ENCODE assay signal across 9 mouse cellular contexts in the genomic region with DNA sequence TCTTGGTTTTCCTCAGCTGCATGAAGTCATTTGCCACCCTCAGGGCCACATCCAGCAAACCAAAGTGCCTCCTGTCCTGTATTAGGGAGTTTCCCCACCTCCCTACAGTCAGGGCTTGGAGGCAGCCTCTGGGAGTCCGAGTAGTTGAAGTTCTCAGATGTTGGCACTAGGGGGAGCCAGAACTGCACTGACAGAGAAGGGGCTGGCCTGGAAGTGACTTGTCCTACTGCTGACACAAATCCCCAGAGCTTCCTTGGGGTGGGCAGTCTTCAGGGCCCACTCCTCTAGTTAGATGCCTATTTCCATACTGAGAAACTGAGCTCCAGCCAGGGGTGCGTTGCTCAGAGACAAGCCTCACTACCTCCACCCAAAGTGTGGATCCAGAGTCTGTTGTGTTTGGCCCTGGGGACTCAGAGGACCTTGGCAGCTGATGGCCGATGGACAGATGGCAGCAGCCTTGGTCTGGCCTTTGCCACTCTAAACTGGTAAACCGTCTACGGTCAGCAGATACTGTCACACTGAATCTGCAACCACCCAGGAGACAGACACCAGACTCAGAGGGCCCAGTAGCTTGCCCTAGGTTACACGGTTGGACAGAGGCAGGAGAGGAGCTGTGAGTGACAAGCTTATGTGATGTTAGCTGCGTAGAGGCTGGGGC. TPM values are rescaled to one million over a fixed set of nuclear protein-coding genes. Genes with fewer than 3 reads are reported as not detected.
DNase-seq lines count a peak whose midpoint lies in the region; ATAC-seq and TF ChIP-seq lines count a peak whose summit lies in the region.
"Had no signal": no experiment of that assay in that cellular context is flagged by ENCODE, and none has a peak within 500 bp of the region (broad histone marks: within the 10 kb centered on the region; RNA-seq: fewer than 3 reads in every experiment).

No protein-coding gene starts in this region.

- DNase-seq in neural tube, embryonic 11.5 days (ENCODE audit: low spot score): peak; percentile 77
- DNase-seq in testis, postnatal 14 days (ENCODE audit: low spot score): peak; percentile 62

- 0 out of 2 replicates have a peak overlapping the region, but pooled peaks have one; percentile 78 for H3K4me3 ChIP-seq in E14TG2a.4 (replicated peaks; ENCODE audit: low read length)
- no peak overlapping the region for H3K4me3 ChIP-seq in bone marrow, adult 2 months (replicated peaks; ENCODE audit: control insufficient read depth, low read depth, low read length)
- H3K4me3 ChIP-seq in embryonic fibroblast, embryonic 13.5 days (ENCODE audit: insufficient read depth, low read length): peak overlapping the region; percentile 41
- no peak overlapping the region for H3K4me3 ChIP-seq in heart, embryonic 13.5 days
- no peak overlapping the region for H3K4me3 ChIP-seq in kidney, embryonic 16.5 days (ENCODE audit: low read length)
- H3K4me3 ChIP-seq in liver, embryonic 12.5 days: no peak overlapping the region
- no peak overlapping the region for H3K4me3 ChIP-seq in neural tube, embryonic 11.5 days (ENCODE audit: low read depth, low read length)

- ATAC-seq in heart, embryonic 13.5 days (ENCODE audit: extremely low read depth, insufficient number of reproducible peaks, low FRiP score, low TSS enrichment): no peak
- peak; percentile 46; the same call in 1 of the 2 replicates for ATAC-seq in kidney, embryonic 16.5 days (ENCODE audit: low FRiP score, low TSS enrichment)
- peak; percentile 51; the same call in 1 of the 2 replicates for ATAC-seq in liver, embryonic 12.5 days
- no peak for ATAC-seq in neural tube, embryonic 11.5 days (ENCODE audit: insufficient read depth, low FRiP score, low TSS enrichment)

- H3K9me3 ChIP-seq in E14TG2a.4 (ENCODE audit: low read length): no peaks in the 10 kb centered on the region
- no peaks in the 10 kb centered on the region for H3K9me3 ChIP-seq in heart, embryonic 13.5 days
- no peaks in the 10 kb centered on the region for H3K9me3 ChIP-seq in kidney, embryonic 16.5 days (ENCODE audit: low read length)
- no peaks in the 10 kb centered on the region for H3K9me3 ChIP-seq in liver, embryonic 12.5 days (replicated peaks)
- H3K9me3 ChIP-seq in neural tube, embryonic 11.5 days (ENCODE audit: control insufficient read depth, low read length): no peaks in the 10 kb centered on the region

- no peak overlapping the region for H3K27ac ChIP-seq in bone marrow, adult 2 months (ENCODE audit: control insufficient read depth, insufficient read depth, low read depth, low read length, poor library complexity)
- H3K27ac ChIP-seq in embryonic fibroblast, embryonic 13.5 days (ENCODE audit: insufficient read depth, low read length): no peak overlapping the region
- peak overlapping the region; percentile 46 for H3K27ac ChIP-seq in heart, embryonic 13.5 days (replicated peaks)
- H3K27ac ChIP-seq in kidney, embryonic 16.5 days (ENCODE audit: low read length): no peak overlapping the region
- no peak overlapping the region for H3K27ac ChIP-seq in liver, embryonic 12.5 days
- H3K27ac ChIP-seq in neural tube, embryonic 11.5 days (ENCODE audit: low read depth, low read length): no peak overlapping the region

- H3K36me3 ChIP-seq in E14TG2a.4 (ENCODE audit: insufficient read depth, low read length): peaks cover 55% of the 10 kb centered on the region
- H3K36me3 ChIP-seq in heart, embryonic 13.5 days: peaks cover 53% of the 10 kb centered on the region
- no peaks in the 10 kb centered on the region for H3K36me3 ChIP-seq in kidney, embryonic 16.5 days (ENCODE audit: insufficient read depth, low read length)
- no peaks in the 10 kb centered on the region for H3K36me3 ChIP-seq in liver, embryonic 12.5 days
- H3K36me3 ChIP-seq in neural tube, embryonic 11.5 days (ENCODE audit: control insufficient read depth, insufficient read depth, low read length): no peaks in the 10 kb centered on the region

- H3K4me1 ChIP-seq in E14TG2a.4 (replicated peaks; ENCODE audit: low read depth, low read length): peaks cover 71% of the 10 kb centered on the region
- H3K4me1 ChIP-seq in bone marrow, adult 2 months (ENCODE audit: control insufficient read depth, insufficient read depth, low read length): no peaks in the 10 kb centered on the region
- peaks cover 4% of the 10 kb centered on the region; the same call in 1 of the 2 replicates for H3K4me1 ChIP-seq in embryonic fibroblast, embryonic 13.5 days (ENCODE audit: control insufficient read depth, insufficient read depth, low read length)
- H3K4me1 ChIP-seq in heart, embryonic 13.5 days: peaks cover 55% of the 10 kb centered on the region
- peaks cover 40% of the 10 kb centered on the region for H3K4me1 ChIP-seq in kidney, embryonic 16.5 days (ENCODE audit: insufficient read depth, low read length)
- H3K4me1 ChIP-seq in liver, embryonic 12.5 days: peaks cover 21% of the 10 kb centered on the region
- H3K4me1 ChIP-seq in neural tube, embryonic 11.5 days (ENCODE audit: control insufficient read depth, insufficient read depth, low read length): peaks cover 17% of the 10 kb centered on the region

- peak overlapping the region; percentile 38; the same call in 1 of the 2 replicates for H3K9ac ChIP-seq in heart, embryonic 13.5 days
- 0 out of 2 replicates have a peak overlapping the region, but pooled peaks have one; percentile 25 for H3K9ac ChIP-seq in kidney, embryonic 16.5 days (replicated peaks; ENCODE audit: low read length)
- no peak overlapping the region for H3K9ac ChIP-seq in liver, embryonic 12.5 days
- H3K9ac ChIP-seq in neural tube, embryonic 11.5 days (ENCODE audit: low read length): no peak overlapping the region

- TF ChIP-seq POLR2A in bone marrow, adult 2 months (IDR thresholded peaks at IDR 0.05; ENCODE audit: borderline replicate concordance, control insufficient read depth, low read depth, low read length): no peak
- TF ChIP-seq POLR2A in embryonic fibroblast, embryonic 13.5 days (IDR thresholded peaks at IDR 0.05; ENCODE audit: low read depth, low read length): no peak

- TF ChIP-seq CTCF in E14TG2a.4 (conservative IDR thresholded peaks at IDR 0.05; ENCODE audit: low read length): peak; percentile 79
- TF ChIP-seq CTCF in bone marrow, adult 2 months (IDR thresholded peaks at IDR 0.05; ENCODE audit: control insufficient read depth, insufficient read depth, low read length): peak; percentile 93
- TF ChIP-seq CTCF in embryonic fibroblast, embryonic 13.5 days (IDR thresholded peaks at IDR 0.05; ENCODE audit: borderline replicate concordance, insufficient read depth, low read length): peak; percentile 66; the same call in 1 of the 2 replicates

- WGBS in bone marrow, adult 2 months: 47% methylated on average over 7 of the region's 7 CpGs
- 37% methylated on average over 7 of the region's 7 CpGs for WGBS in heart, embryonic 13.5 days
- WGBS in kidney, embryonic 16.5 days: 52% methylated on average over 7 of the region's 7 CpGs
- WGBS in liver, embryonic 12.5 days (ENCODE audit: insufficient replicate concordance): 39% methylated on average over 7 of the region's 7 CpGs
- 58% methylated on average over 7 of the region's 7 CpGs for WGBS in neural tube, embryonic 11.5 days

- no peaks in the 10 kb centered on the region for H3K27me3 ChIP-seq in E14TG2a.4 (ENCODE audit: insufficient read depth, low read length)
- H3K27me3 ChIP-seq in heart, embryonic 13.5 days (replicated peaks): no peaks in the 10 kb centered on the region
- no peaks in the 10 kb centered on the region for H3K27me3 ChIP-seq in kidney, embryonic 16.5 days (ENCODE audit: insufficient read depth, low read length)
- H3K27me3 ChIP-seq in liver, embryonic 12.5 days (replicated peaks): no peaks in the 10 kb centered on the region
- H3K27me3 ChIP-seq in neural tube, embryonic 11.5 days (ENCODE audit: control insufficient read depth, insufficient read depth, low read length): no peaks in the 10 kb centered on the region

- no peak overlapping the region for H3K4me2 ChIP-seq in heart, embryonic 13.5 days
- H3K4me2 ChIP-seq in kidney, embryonic 16.5 days (replicated peaks; ENCODE audit: low read depth, low read length): no peak overlapping the region
- H3K4me2 ChIP-seq in liver, embryonic 12.5 days: no peak overlapping the region
- H3K4me2 ChIP-seq in neural tube, embryonic 11.5 days (ENCODE audit: low read depth): no peak overlapping the region

RNA-seq across cellular contexts. Expression of gene Ak1, which starts 10.3 kb away (rescaled TPM):
- polyA plus RNA-seq in bone marrow, adult 2 months (2011; ENCODE audit: insufficient read depth, insufficient read length, low replicate concordance, missing spikeins): 4.0 and 9.1 TPM in 2 replicates
- 157 and 266 TPM in 2 replicates for polyA plus RNA-seq in embryonic fibroblast, embryonic 13.5 days (2011; ENCODE audit: insufficient read length, low read depth, missing spikeins)
- polyA plus RNA-seq in heart, embryonic 13.5 days (2015; fragmentation: Nextera tagmentation; extraction: Ambion mirVana): 302 and 318 TPM in 2 replicates
- polyA plus RNA-seq in kidney, embryonic 16.5 days (2015; fragmentation: Nextera tagmentation; extraction: Ambion mirVana): 35.7 and 39.1 TPM in 2 replicates
- 2.6 TPM in 2 replicates for polyA plus RNA-seq in liver, embryonic 12.5 days (2016; fragmentation: Nextera tagmentation; extraction: Ambion mirVana)
- 33.0 and 33.8 TPM in 2 replicates for polyA plus RNA-seq in neural tube, embryonic 11.5 days (2014; fragmentation: Nextera tagmentation; extraction: Ambion mirVana)

RNA-seq across cellular contexts. Expression of gene Eng, which starts 14.5 kb away (rescaled TPM):
- polyA plus RNA-seq in bone marrow, adult 2 months (2011; ENCODE audit: insufficient read depth, insufficient read length, low replicate concordance, missing spikeins): 8.4 and 11.3 TPM in 2 replicates
- polyA plus RNA-seq in embryonic fibroblast, embryonic 13.5 days (2011; ENCODE audit: insufficient read length, low read depth, missing spikeins): 15.1 and 17.1 TPM in 2 replicates
- 148 and 155 TPM in 2 replicates for polyA plus RNA-seq in heart, embryonic 13.5 days (2015; fragmentation: Nextera tagmentation; extraction: Ambion mirVana)
- 93.6 and 98.7 TPM in 2 replicates for polyA plus RNA-seq in kidney, embryonic 16.5 days (2015; fragmentation: Nextera tagmentation; extraction: Ambion mirVana)
- 32.4 and 35.4 TPM in 2 replicates for polyA plus RNA-seq in liver, embryonic 12.5 days (2016; fragmentation: Nextera tagmentation; extraction: Ambion mirVana)
- 24.5 and 26.8 TPM in 2 replicates for polyA plus RNA-seq in neural tube, embryonic 11.5 days (2014; fragmentation: Nextera tagmentation; extraction: Ambion mirVana)

RNA-seq across cellular contexts. Expression of gene St6galnac6, which starts 32.4 kb away (rescaled TPM):
- 13.3 and 25.7 TPM in 2 replicates for polyA plus RNA-seq in bone marrow, adult 2 months (2011; ENCODE audit: insufficient read depth, insufficient read length, low replicate concordance, missing spikeins)
- polyA plus RNA-seq in embryonic fibroblast, embryonic 13.5 days (2011; ENCODE audit: insufficient read length, low read depth, missing spikeins): 33.3 and 39.3 TPM in 2 replicates
- 24.8 and 29.1 TPM in 2 replicates for polyA plus RNA-seq in heart, embryonic 13.5 days (2015; fragmentation: Nextera tagmentation; extraction: Ambion mirVana)
- polyA plus RNA-seq in kidney, embryonic 16.5 days (2015; fragmentation: Nextera tagmentation; extraction: Ambion mirVana): 18.5 and 18.6 TPM in 2 replicates
- 14.5 and 15.4 TPM in 2 replicates for polyA plus RNA-seq in liver, embryonic 12.5 days (2016; fragmentation: Nextera tagmentation; extraction: Ambion mirVana)
- polyA plus RNA-seq in neural tube, embryonic 11.5 days (2014; fragmentation: Nextera tagmentation; extraction: Ambion mirVana): 4.8 and 5.1 TPM in 2 replicates

RNA-seq across cellular contexts. Expression of gene St6galnac4, which starts 45.0 kb away (rescaled TPM):
- 8.6 and 18.7 TPM in 2 replicates for polyA plus RNA-seq in bone marrow, adult 2 months (2011; ENCODE audit: insufficient read depth, insufficient read length, low replicate concordance, missing spikeins)
- polyA plus RNA-seq in embryonic fibroblast, embryonic 13.5 days (2011; ENCODE audit: insufficient read length, low read depth, missing spikeins): 20.4 and 21.5 TPM in 2 replicates
- polyA plus RNA-seq in heart, embryonic 13.5 days (2015; fragmentation: Nextera tagmentation; extraction: Ambion mirVana): 37.6 and 38.7 TPM in 2 replicates
- 24.7 TPM in 2 replicates for polyA plus RNA-seq in kidney, embryonic 16.5 days (2015; fragmentation: Nextera tagmentation; extraction: Ambion mirVana)
- polyA plus RNA-seq in liver, embryonic 12.5 days (2016; fragmentation: Nextera tagmentation; extraction: Ambion mirVana): 17.5 and 18.9 TPM in 2 replicates
- 20.9 and 21.8 TPM in 2 replicates for polyA plus RNA-seq in neural tube, embryonic 11.5 days (2014; fragmentation: Nextera tagmentation; extraction: Ambion mirVana)

RNA-seq across cellular contexts. Expression of gene 9430097D07Rik, which starts 56.4 kb away (rescaled TPM):
- polyA plus RNA-seq in bone marrow, adult 2 months (2011; ENCODE audit: insufficient read depth, insufficient read length, low replicate concordance, missing spikeins): not detected in 2 replicates
- not detected in 2 replicates for polyA plus RNA-seq in embryonic fibroblast, embryonic 13.5 days (2011; ENCODE audit: insufficient read length, low read depth, missing spikeins)
- 0.21 TPM in 1 of 2 replicates, not detected in the other for polyA plus RNA-seq in heart, embryonic 13.5 days (2015; fragmentation: Nextera tagmentation; extraction: Ambion mirVana)
- polyA plus RNA-seq in kidney, embryonic 16.5 days (2015; fragmentation: Nextera tagmentation; extraction: Ambion mirVana): 0.12 and 0.16 TPM in 2 replicates
- not detected in 2 replicates for polyA plus RNA-seq in liver, embryonic 12.5 days (2016; fragmentation: Nextera tagmentation; extraction: Ambion mirVana)
- polyA plus RNA-seq in neural tube, embryonic 11.5 days (2014; fragmentation: Nextera tagmentation; extraction: Ambion mirVana): 0.25 and 0.58 TPM in 2 replicates
- polyA plus RNA-seq: gonadal fat pad, adult 2 months had no signal

Comparison
In these comparisons a context has a peak if more than half of its experiments do, and no peak if none do; other contexts are left out.
1. H3K4me3 ChIP-seq: peak in E14TG2a.4 (single experiment) and embryonic fibroblast, embryonic 13.5 days (single experiment); none in bone marrow, adult 2 months (single experiment), heart, embryonic 13.5 days (single experiment), kidney, embryonic 16.5 days (single experiment), liver, embryonic 12.5 days (single experiment) and neural tube, embryonic 11.5 days (single experiment).
2. ATAC-seq: peak in kidney, embryonic 16.5 days (single experiment) and liver, embryonic 12.5 days (single experiment); none in heart, embryonic 13.5 days (single experiment) and neural tube, embryonic 11.5 days (single experiment).
3. H3K9ac ChIP-seq: peak in heart, embryonic 13.5 days (single experiment) and kidney, embryonic 16.5 days (single experiment); none in liver, embryonic 12.5 days (single experiment) and neural tube, embryonic 11.5 days (single experiment).
4. Peak in every context shown above with its lines, with median percentiles within 50 percentile points of each other: CTCF ChIP-seq.